Mouse (Mus musculus) gastrocnemius, postnatal 25 days (tissue): ENCODE data around the gene Olfr980. TPM values are rescaled to one million over a fixed set of nuclear protein-coding genes. Genes with fewer than 3 reads are reported as not detected.
"Not testable (repeated sequence)": the region's sequence is repeated elsewhere in the genome, so short reads cannot be mapped to it uniquely, and the experiment has no call there.

Experiments used
- DNase-seq: peaks from one replicate; pipeline ENCODE4 v3.0.0; 2022
- long read RNA-seq, 2 experiments: library from polyadenylated mRNA; stranded (forward); transcript quantifications; one replicate each; pipeline ENCODE4 v2.0.0; 2021
- total RNA-seq, 2 experiments: library from RNA; stranded (reverse); gene quantifications; 1 replicate in 1 of 2; 2 replicates in 1 of 2; pipeline ENCODE4 v1.2.3; 2021

The Olfr980 gene
- not detected for total RNA-seq
- long read RNA-seq, experiment 1, result 0 reads
- long read RNA-seq, experiment 2, result 0 reads

- DNase-seq, result no peak
Measured at GRCm38 (mm10) chr9:40009482-40009881, at the start of gene Olfr980. TSS of gene Olfr980 (minus strand) at chr9:40009582.

GRCm38 (mm10) chr9:40050138-40050537 is 40.8 kb upstream of the Olfr980 start:
- no peak for DNase-seq

DNA sequence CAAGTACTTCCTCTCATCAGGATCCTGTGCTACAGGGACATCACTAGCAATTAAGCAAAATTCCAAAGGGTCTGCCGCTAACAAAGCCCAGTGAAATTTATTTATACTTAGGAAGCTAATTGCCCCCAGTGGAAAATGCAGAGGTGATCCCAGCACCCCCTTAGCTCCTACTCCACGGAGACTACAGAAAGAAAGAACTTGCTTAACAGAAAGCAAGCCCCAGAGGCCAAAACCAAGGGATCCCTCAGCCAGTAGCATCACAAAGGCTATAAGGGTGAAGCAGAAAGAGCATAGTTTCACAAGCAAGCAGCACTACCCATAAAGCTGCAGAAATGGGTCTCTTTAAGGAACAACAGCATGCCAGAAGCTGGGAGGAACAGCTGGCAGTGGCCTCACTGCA is 11.8 kb upstream of the Olfr980 start, which contains the start of gene Olfr981:
Gene Olfr981, plus strand, starts transcription at position 301 of the 400 bp plus-strand sequence.
- DNase-seq, result no peak

DNA sequence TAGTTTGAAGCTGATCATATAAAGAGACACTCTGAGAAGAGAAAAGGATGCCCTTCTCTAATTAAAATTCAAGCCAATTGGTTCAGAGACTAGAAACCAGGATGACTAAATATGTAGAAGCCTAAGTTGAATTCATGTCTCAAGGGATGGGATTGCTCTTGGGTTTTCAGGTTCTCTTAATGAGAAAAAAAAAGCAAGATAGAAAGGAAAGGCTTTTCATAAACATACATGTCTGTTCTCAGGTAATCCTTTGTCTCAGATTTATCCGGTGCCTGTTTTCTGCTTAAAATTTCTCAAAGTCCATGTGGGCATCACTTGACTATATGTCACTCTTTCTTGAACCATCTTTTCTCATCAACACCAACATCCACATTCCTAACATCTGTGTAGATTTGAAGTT is 6.0 kb downstream of the Olfr980 start, which contains the start of gene Olfr979:
Gene Olfr979, minus strand, starts transcription at position 101 of the 400 bp plus-strand sequence.
- no peak for DNase-seq

GRCm38 (mm10) chr9:39991813-39992212 is 17.6 kb downstream of the Olfr980 start, which contains the start of gene Olfr978:
TSS of gene Olfr978 (plus strand) at chr9:39992113.
- no peak for DNase-seq

DNA sequence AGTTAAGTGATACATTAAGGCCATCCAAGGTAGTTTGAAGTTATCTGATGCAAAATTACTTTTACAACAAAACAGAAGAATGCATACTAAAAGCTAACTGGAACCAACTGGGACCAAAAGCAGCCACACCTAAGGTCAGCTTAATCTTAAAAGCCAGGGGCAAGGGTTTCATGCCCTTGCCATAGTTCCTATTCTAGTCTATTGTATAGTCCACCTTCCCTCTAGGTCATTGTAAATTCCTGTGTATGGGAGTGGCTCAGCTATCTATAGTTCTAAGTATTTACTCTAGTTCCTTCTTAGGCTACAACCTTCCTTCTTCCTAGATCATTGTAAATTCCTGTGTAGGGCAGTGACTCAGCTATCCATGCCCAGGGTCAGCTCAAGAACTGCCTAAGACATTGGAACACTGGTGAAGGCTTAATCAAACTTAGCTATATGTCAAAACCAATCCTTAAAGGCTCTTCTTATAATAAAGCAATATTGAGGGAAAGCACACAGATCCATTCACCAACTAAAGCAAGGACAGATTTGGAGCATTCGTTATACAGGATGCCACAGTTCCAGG is 32.7 kb downstream of the Olfr980 start:
- DNase-seq, result not testable (repeated sequence)

GRCm38 (mm10) chr9:39961033-39961432 is 48.3 kb downstream of the Olfr980 start, which contains the start of gene Olfr976:
TSS of gene Olfr976 (minus strand) at chr9:39961133.
- not testable (repeated sequence) for DNase-seq

Other genes starting within 250 kb of the Olfr980 start
- gene Olfr968, start 226.3 kb downstream of the Olfr980 start, total RNA-seq, result not detected
- gene Olfr969, start 218.6 kb downstream of the Olfr980 start, total RNA-seq, result not detected
- not detected for gene Olfr970, start 200.7 kb downstream of the Olfr980 start, total RNA-seq
- gene Olfr971, start 172.7 kb downstream of the Olfr980 start, total RNA-seq, result not detected
- not detected for gene Olfr972, start 143.2 kb downstream of the Olfr980 start, total RNA-seq
- not detected for gene Olfr229, start 102.2 kb downstream of the Olfr980 start, total RNA-seq
- gene Olfr974, start 72.1 kb downstream of the Olfr980 start, total RNA-seq, result not detected
- gene Olfr975, start 57.5 kb downstream of the Olfr980 start, total RNA-seq, result not detected
- not detected for gene Olfr976, start 48.4 kb downstream of the Olfr980 start, total RNA-seq
- not detected for gene Olfr978, start 17.5 kb downstream of the Olfr980 start, total RNA-seq
- gene Olfr979, start 6.1 kb downstream of the Olfr980 start, total RNA-seq, result not detected
- not detected for gene Olfr981, start 11.9 kb upstream of the Olfr980 start, total RNA-seq
- not detected for gene Olfr982, start 64.2 kb upstream of the Olfr980 start, total RNA-seq
- gene Olfr983, start 84.0 kb upstream of the Olfr980 start, total RNA-seq, result not detected
- not detected for gene Olfr984, start 104.6 kb upstream of the Olfr980 start, total RNA-seq
- not detected for gene Olfr985, start 120.6 kb upstream of the Olfr980 start, total RNA-seq
- not detected for gene Tmem225, start 138.5 kb upstream of the Olfr980 start, total RNA-seq
- gene Olfr986, start 171.3 kb upstream of the Olfr980 start, total RNA-seq, result not detected
- gene Zfp202, start 182.7 kb upstream of the Olfr980 start, total RNA-seq, result 1 to 10 TPM; 1.3 to 1.4 TPM